Mouse (Mus musculus): ENCODE measurements around the gene Cenpb. TPM values are rescaled to one million over a fixed set of nuclear protein-coding genes. Genes with fewer than 3 reads are reported as not detected.

Gene Cenpb
- total RNA-seq, 1 experiment, result 38.5 TPM

GRCm38 (mm10) chr2:131208356-131208755 lies 28.5 kb upstream of the Cenpb start:
- in situ Hi-C loops (cut with MboI; ENCODE audit: low sequenced_read_pairs in 2 of 2, unreplicated experiment in 2 of 2), result no loop called here
- H3K9ac ChIP-seq (ENCODE audit: insufficient read depth, low read depth, low read length, poor library complexity, severe bottlenecking), result no peak overlapping the region
- no peak for TF ChIP-seq CHD2 (IDR thresholded peaks at IDR 0.05; ENCODE audit: low read depth, low read length)
- no peak for TF ChIP-seq ZC3H11A (IDR thresholded peaks at IDR 0.05; ENCODE audit: borderline replicate concordance, low read depth, low read length)
- no peak for TF ChIP-seq MAFK (IDR thresholded peaks at IDR 0.05; ENCODE audit: insufficient read depth, low read depth, low read length)
- TF ChIP-seq HCFC1 (IDR thresholded peaks at IDR 0.05; ENCODE audit: borderline replicate concordance, insufficient read depth, low read length), result no peak
- no peak for TF ChIP-seq ZNF384 (IDR thresholded peaks at IDR 0.05; ENCODE audit: low read depth, low read length)
- H3K36me3 ChIP-seq (ENCODE audit: control insufficient read depth, insufficient read depth, low read length, poor library complexity, severe bottlenecking), result no peaks in the 10 kb centered on the region
- no peak overlapping the region for H3K27ac ChIP-seq (ENCODE audit: insufficient read depth, low read depth, low read length, poor library complexity, severe bottlenecking)
- DNase-seq (ENCODE audit: low read depth, low spot score), result no peak
- H3K4me1 ChIP-seq (ENCODE audit: control insufficient read depth in 2 of 2, insufficient read depth in 2 of 2, low read length in 2 of 2, poor library complexity in 1 of 2), result peaks cover 7 to 17% of the 10 kb centered on the region in 2 experiments; a peak in 2 of 4 replicates
- H3K4me3 ChIP-seq (ENCODE audit: insufficient read depth in 1 of 2, low read depth in 1 of 2, low read length in 2 of 2, poor library complexity in 1 of 2, severe bottlenecking in 1 of 2), result no peak overlapping the region
- H3K9me3 ChIP-seq (ENCODE audit: control insufficient read depth, insufficient read depth, low read depth, low read length), result no peaks in the 10 kb centered on the region

GRCm38 (mm10) chr2:131206778-131207177 lies 26.9 kb upstream of the Cenpb start, which contains the start of gene Ap5s1:
Gene Ap5s1 (plus strand): TSS chr2:131207078.
- TF ChIP-seq MAFK (IDR thresholded peaks at IDR 0.05; ENCODE audit: insufficient read depth, low read depth, low read length) (no peak), ZC3H11A (IDR thresholded peaks at IDR 0.05; ENCODE audit: borderline replicate concordance, low read depth, low read length) (no peak), HCFC1 (IDR thresholded peaks at IDR 0.05; ENCODE audit: borderline replicate concordance, insufficient read depth, low read length) (no peak), ZNF384 (IDR thresholded peaks at IDR 0.05; ENCODE audit: low read depth, low read length) (no peak), CHD2 (IDR thresholded peaks at IDR 0.05; ENCODE audit: low read depth, low read length) (no peak)
- in situ Hi-C loops (cut with MboI; ENCODE audit: low sequenced_read_pairs in 2 of 2, unreplicated experiment in 2 of 2), result no loop called here
- Histone ChIP-seq H3K36me3 (ENCODE audit: control insufficient read depth, insufficient read depth, low read length, poor library complexity, severe bottlenecking) (no peaks in the 10 kb centered on the region), H3K4me3 (ENCODE audit: insufficient read depth in 1 of 2, low read depth in 1 of 2, low read length in 2 of 2, poor library complexity in 1 of 2, severe bottlenecking in 1 of 2) (no peak within 1 kb of the TSS), H3K9ac (ENCODE audit: insufficient read depth, low read depth, low read length, poor library complexity, severe bottlenecking) (no peak within 1 kb of the TSS), H3K4me1 (ENCODE audit: control insufficient read depth in 2 of 2, insufficient read depth in 2 of 2, low read length in 2 of 2, poor library complexity in 1 of 2) (peaks cover 7 to 15% of the 10 kb centered on the region in 2 experiments; a peak in 2 of 4 replicates), H3K9me3 (ENCODE audit: control insufficient read depth, insufficient read depth, low read depth, low read length) (no peaks in the 10 kb centered on the region), H3K27ac (ENCODE audit: insufficient read depth, low read depth, low read length, poor library complexity, severe bottlenecking) (no peak within 1 kb of the TSS)
- no peak for DNase-seq (ENCODE audit: low read depth, low spot score)

GRCm38 (mm10) chr2:131205521-131206182 lies 25.8 kb upstream of the Cenpb start:
- TF ChIP-seq MAFK (IDR thresholded peaks at IDR 0.05; ENCODE audit: insufficient read depth, low read depth, low read length), result no peak
- no peak for TF ChIP-seq ZNF384 (IDR thresholded peaks at IDR 0.05; ENCODE audit: low read depth, low read length)
- TF ChIP-seq HCFC1 (IDR thresholded peaks at IDR 0.05; ENCODE audit: borderline replicate concordance, insufficient read depth, low read length), result no peak
- TF ChIP-seq CHD2 (IDR thresholded peaks at IDR 0.05; ENCODE audit: low read depth, low read length), result no peak
- TF ChIP-seq ZC3H11A (IDR thresholded peaks at IDR 0.05; ENCODE audit: borderline replicate concordance, low read depth, low read length), result no peak
- Histone ChIP-seq H3K9me3 (ENCODE audit: control insufficient read depth, insufficient read depth, low read depth, low read length) (no peaks in the 10 kb centered on the region), H3K4me3 (ENCODE audit: insufficient read depth in 1 of 2, low read depth in 1 of 2, low read length in 2 of 2, poor library complexity in 1 of 2, severe bottlenecking in 1 of 2) (no peak overlapping the region), H3K36me3 (ENCODE audit: control insufficient read depth, insufficient read depth, low read length, poor library complexity, severe bottlenecking) (no peaks in the 10 kb centered on the region), H3K4me1 (ENCODE audit: control insufficient read depth in 2 of 2, insufficient read depth in 2 of 2, low read length in 2 of 2, poor library complexity in 1 of 2) (peaks cover 4 to 10% of the 10 kb centered on the region in 2 experiments; a peak in 2 of 4 replicates), H3K9ac (ENCODE audit: insufficient read depth, low read depth, low read length, poor library complexity, severe bottlenecking) (no peak overlapping the region), H3K27ac (ENCODE audit: insufficient read depth, low read depth, low read length, poor library complexity, severe bottlenecking) (no peak overlapping the region)
- in situ Hi-C loops (cut with MboI; ENCODE audit: low sequenced_read_pairs in 2 of 2, unreplicated experiment in 2 of 2), result no loop called here
- no peak for DNase-seq (ENCODE audit: low read depth, low spot score)

- H3K9me3 ChIP-seq (ENCODE audit: control insufficient read depth, insufficient read depth, low read depth, low read length), result no peaks in the 10 kb centered on the region
- H3K9ac ChIP-seq (ENCODE audit: insufficient read depth, low read depth, low read length, poor library complexity, severe bottlenecking), result no peak overlapping the region
- in situ Hi-C loops (cut with MboI; ENCODE audit: low sequenced_read_pairs in 2 of 2, unreplicated experiment in 2 of 2), result no loop called here
- H3K4me3 ChIP-seq (ENCODE audit: insufficient read depth in 1 of 2, low read depth in 1 of 2, low read length in 2 of 2, poor library complexity in 1 of 2, severe bottlenecking in 1 of 2), result no peak overlapping the region
- H3K36me3 ChIP-seq (ENCODE audit: control insufficient read depth, insufficient read depth, low read length, poor library complexity, severe bottlenecking), result no peaks in the 10 kb centered on the region
- TF ChIP-seq CHD2 (IDR thresholded peaks at IDR 0.05; ENCODE audit: low read depth, low read length) (no peak), HCFC1 (IDR thresholded peaks at IDR 0.05; ENCODE audit: borderline replicate concordance, insufficient read depth, low read length) (no peak), MAFK (IDR thresholded peaks at IDR 0.05; ENCODE audit: insufficient read depth, low read depth, low read length) (no peak), ZNF384 (IDR thresholded peaks at IDR 0.05; ENCODE audit: low read depth, low read length) (0 out of 2 replicates have a peak, but pooled peaks have one; percentile 51), ZC3H11A (IDR thresholded peaks at IDR 0.05; ENCODE audit: borderline replicate concordance, low read depth, low read length) (no peak)
- no peak for DNase-seq (ENCODE audit: low read depth, low spot score)
- peaks cover 2 to 10% of the 10 kb centered on the region in 2 experiments; a peak in 1 of 4 replicates for H3K4me1 ChIP-seq (ENCODE audit: control insufficient read depth in 2 of 2, insufficient read depth in 2 of 2, low read length in 2 of 2, poor library complexity in 1 of 2)
- no peak overlapping the region for H3K27ac ChIP-seq (ENCODE audit: insufficient read depth, low read depth, low read length, poor library complexity, severe bottlenecking)
These were observed 24.6 kb upstream of the Cenpb start for GRCm38 (mm10) chr2:131204410-131204981.

Data from ES-E14 (cell line).